13 mouse cellular contexts compared by ENCODE assay signal in the genomic region with DNA sequence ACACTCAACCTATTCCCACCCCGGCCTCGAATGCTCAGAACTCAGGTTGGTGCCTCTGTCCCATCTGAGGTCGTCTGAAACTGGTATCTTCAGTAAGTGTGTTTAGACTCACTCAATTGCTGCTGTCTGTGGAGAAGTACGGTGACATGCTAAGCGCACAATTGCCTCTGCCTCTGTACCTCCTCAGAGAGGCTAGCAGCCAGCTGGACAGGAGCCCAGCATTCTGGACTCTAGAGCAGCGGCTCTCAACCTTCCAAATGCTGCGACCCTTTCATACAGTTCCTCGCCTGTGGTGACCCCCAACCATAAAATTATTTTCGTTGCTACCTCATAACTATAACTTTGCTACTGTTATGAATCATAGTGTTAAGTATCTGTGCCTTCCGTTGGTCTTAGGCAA. TPM values are rescaled to one million over a fixed set of nuclear protein-coding genes. Genes with fewer than 3 reads are reported as not detected.
DNase-seq lines count a peak whose midpoint lies in the region.
"Had no signal": no experiment of that assay in that cellular context is flagged by ENCODE, and none has a peak within 500 bp of the region (broad histone marks: within the 10 kb centered on the region; RNA-seq: fewer than 3 reads in every experiment).

No protein-coding gene starts in this region.

- H3K4me1 ChIP-seq in heart, embryonic 10.5 days: peaks cover 49% of the 10 kb centered on the region

- no peaks in the 10 kb centered on the region for H3K36me3 ChIP-seq in heart, embryonic 10.5 days
- H3K36me3 ChIP-seq: heart, embryonic 13.5 days had no signal

- peaks cover 50% of the 10 kb centered on the region for H3K27me3 ChIP-seq in heart, embryonic 10.5 days (ENCODE audit: insufficient read depth, poor library complexity, severe bottlenecking)
- H3K27me3 ChIP-seq: limb, embryonic 12.5 days had no signal

- no peaks in the 10 kb centered on the region for H3K9me3 ChIP-seq in heart, embryonic 10.5 days
- H3K9me3 ChIP-seq: heart, embryonic 13.5 days; limb, embryonic 12.5 days had no signal

- H3K4me3 ChIP-seq in heart, embryonic 10.5 days: no peak overlapping the region
- H3K4me3 ChIP-seq: erythroblast, embryonic 14.5 days; gastrocnemius, adult 2 months; heart, embryonic 13.5 days; limb, embryonic 12.5 days had no signal

- WGBS in heart, embryonic 10.5 days: 84% methylated on average over 10 of the region's 10 CpGs

- H3K27ac ChIP-seq in heart, embryonic 10.5 days: no peak overlapping the region
- H3K27ac ChIP-seq: gastrocnemius, adult 2 months; heart, embryonic 13.5 days; limb, embryonic 12.5 days had no signal

- DNase-seq in heart, adult 18-20 months: peak; percentile 34 to 58
- DNase-seq in heart, embryonic 10.5 days (ENCODE audit: low spot score): no peak
- DNase-seq in kidney, postnatal 4 days: peak; percentile 45 to 49
- DNase-seq in kidney, adult 9 months: no peak
- DNase-seq in right cerebral cortex, postnatal 4 days: peak; percentile 47
- no peak for DNase-seq in right cerebral cortex, postnatal 25 days
- no peak for DNase-seq in ovary, adult 18-20 months (ENCODE audit: low spot score)
- DNase-seq: cerebellum, adult 9-11 months; gastrocnemius, adult 2 months had no signal

RNA-seq across cellular contexts. Expression of gene Prdm16, which starts 34.3 kb away (rescaled TPM):
- total RNA-seq in heart, adult 18-20 months (2021): 10 to 100 TPM; 10.2 to 10.4 TPM
- 13.9 and 16.8 TPM in 2 replicates for polyA plus RNA-seq in heart, embryonic 10.5 days (2016; fragmentation: Nextera tagmentation; extraction: Ambion mirVana)
- total RNA-seq: MEL had no signal

Comparison
In these comparisons a context has a peak if more than half of its experiments do, and no peak if none do; other contexts are left out.
1. DNase-seq: peak in heart, adult 18-20 months (2 of 2), kidney, postnatal 4 days (2 of 2) and right cerebral cortex, postnatal 4 days (single experiment); none in heart, embryonic 10.5 days (single experiment), kidney, adult 9 months (single experiment), right cerebral cortex, postnatal 25 days (single experiment) and ovary, adult 18-20 months (single experiment).